Mouse (Mus musculus) cerebellum, adult 2 months (tissue): ENCODE results near the gene Them7.

Source experiments
- CTCF ChIP-seq: fragments of 200-500 bp; IDR thresholded peaks from 2 replicates; pipeline ENCODE4 v1.5.1; 2011; ENCODE audit warnings: low read depth, mild to moderate bottlenecking, control low read depth, low read length, moderate library complexity, borderline replicate concordance; ENCODE audit not compliant: insufficient read depth
- POLR2A ChIP-seq: fragments of 200-500 bp; IDR thresholded peaks from 2 replicates; pipeline ENCODE4 v1.6.1; 2011; ENCODE audit warnings: low read length, control low read depth, borderline replicate concordance; ENCODE audit not compliant: insufficient read depth

- TF ChIP-seq CTCF (peak; percentile 48; the same call in 1 of the 2 replicates), POLR2A (no peak)
These were observed 14.7 kb downstream of the Them7 start for GRCm38 (mm10) chr2:105238775-105239174.
